Mouse (Mus musculus) stomach, postnatal 0 days (tissue): Measurements from ENCODE around the gene Smoc2. TPM values are rescaled to one million over a fixed set of nuclear protein-coding genes. Genes with fewer than 3 reads are reported as not detected.
A peak's percentile ranks its signal among the peaks of the same experiment; 100 is the strongest.

Experiments
- ATAC-seq: fragments of 200-750 bp; cut with Nextera tagmentation; 2 replicates; pipeline ENCODE4 v1.8.0; 2017; ENCODE audit not compliant: low FRiP score, low TSS enrichment
- DNase-seq: peaks from one replicate; pipeline ENCODE4 v3.0.0-alpha.2; 2016; ENCODE audit warnings: low spot score
- H3K27ac ChIP-seq: fragments of 300-500 bp; sonication (generic); replicated peaks from 2 replicates; pipeline ENCODE4 v1.5.1; 2014; ENCODE audit warnings: mild to moderate bottlenecking, control low read depth
- H3K27me3 ChIP-seq: fragments of 300-500 bp; sonication (generic); 2 replicates; pipeline ENCODE4 v1.6.1; 2014; ENCODE audit warnings: low read length; ENCODE audit not compliant: control insufficient read depth, insufficient read depth
- H3K36me3 ChIP-seq: fragments of 300-500 bp; sonication (generic); 2 replicates; pipeline ENCODE4 v1.6.1; 2014; ENCODE audit warnings: low read length, mixed read lengths; ENCODE audit not compliant: control insufficient read depth, insufficient read depth
- H3K4me1 ChIP-seq: fragments of 300-500 bp; sonication (generic); replicated peaks from 2 replicates; pipeline ENCODE4 v1.6.1; 2014; ENCODE audit warnings: antibody characterized with exemption; ENCODE audit not compliant: control insufficient read depth, insufficient read depth
- H3K4me2 ChIP-seq: fragments of 300-500 bp; sonication (generic); replicated peaks from 2 replicates; pipeline ENCODE4 v1.6.1; 2014; ENCODE audit warnings: low read depth, mild to moderate bottlenecking, control low read depth, moderate library complexity
- H3K4me3 ChIP-seq: fragments of 300-500 bp; sonication (generic); 2 replicates; pipeline ENCODE4 v1.5.1; 2014; ENCODE audit warnings: low read depth, low read length, control low read depth
- H3K9ac ChIP-seq: fragments of 300-500 bp; sonication (generic); 2 replicates; pipeline ENCODE4 v1.6.1; 2014; ENCODE audit warnings: mild to moderate bottlenecking, low read length, control low read depth, mixed read lengths
- H3K9me3 ChIP-seq: fragments of 300-500 bp; sonication (generic); 2 replicates; pipeline ENCODE4 v1.6.1; 2016; ENCODE audit warnings: low read length; ENCODE audit not compliant: control insufficient read depth
- CTCF ChIP-seq: IDR thresholded peaks from 2 replicates; pipeline ENCODE4 v1.5.1; 2016; ENCODE audit warnings: antibody characterized with exemption, low read depth, mild to moderate bottlenecking, moderate library complexity
- EP300 ChIP-seq: optimal IDR thresholded peaks from 2 replicates; pipeline ENCODE3; 2016; ENCODE audit warnings: antibody characterized with exemption
- WGBS: fragments of 180-500 bp; shearing (Covaris S2); extraction: QIAGEN DNeasy Blood & Tissue Kit; methylation state at CpG from one replicate; pipeline ENCODE4 v1.1.7; 2014; 5-methylcytosine and 5-hydroxymethylcytosine counted together
- polyA plus RNA-seq: library from polyadenylated mRNA; unstranded; fragments of >200 nt; fragmentation: Nextera tagmentation; extraction: Ambion mirVana; gene quantifications from 2 replicates; pipeline ENCODE4 v1.2.1, GENCODE M21; 2015

Smoc2 gene
- polyA plus RNA-seq, result 58.6 and 59.2 TPM in 2 replicates

DNA sequence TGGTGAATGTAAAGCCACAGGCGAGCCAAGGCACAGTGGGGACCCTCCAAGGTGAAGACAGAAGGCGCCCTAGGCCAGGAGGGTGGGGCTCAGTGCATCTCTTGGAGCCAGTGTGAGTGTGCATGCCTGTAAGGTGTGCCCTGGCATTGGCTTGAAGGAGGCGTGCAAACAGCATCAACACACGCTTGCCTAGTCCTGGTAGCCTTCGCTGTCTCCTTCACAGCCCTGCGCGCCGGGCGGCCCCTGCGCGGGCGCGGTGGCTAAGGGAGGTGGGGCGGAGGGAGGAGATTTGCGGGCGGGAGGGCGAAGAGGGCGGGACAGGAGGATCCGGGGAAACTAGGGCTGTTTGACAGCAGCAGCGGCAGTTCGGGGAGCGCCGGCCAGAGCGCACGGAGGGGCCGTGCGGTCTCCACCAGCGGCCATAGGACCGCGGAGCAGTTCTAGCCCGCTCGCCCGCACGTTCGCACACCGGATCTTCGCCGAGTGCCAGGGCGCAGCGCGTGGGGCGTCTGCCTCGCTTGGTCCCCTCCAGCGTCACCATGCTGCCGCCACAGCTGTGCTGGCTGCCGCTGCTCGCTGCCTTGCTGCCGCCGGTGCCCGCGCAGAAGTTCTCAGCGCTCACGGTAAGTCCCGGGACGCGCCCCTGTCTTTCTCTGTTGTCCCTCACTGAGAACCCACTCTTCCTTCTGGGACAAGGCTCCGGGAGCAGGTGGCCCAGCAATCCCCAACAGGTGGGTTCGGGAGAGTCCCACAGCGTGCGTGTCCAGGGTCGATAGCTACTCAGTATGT is at the start of gene Smoc2:
Smoc2 (plus strand) TSS at position 330 of the 789 bp plus-strand sequence.
- H3K27me3 ChIP-seq, result no peaks in the 10 kb centered on the region
- ATAC-seq (peak; percentile 65), DNase-seq (peak; percentile 48)
- TF ChIP-seq EP300, result no peak
- no peak for TF ChIP-seq CTCF
- no peaks in the 10 kb centered on the region; the same call in 1 of the 2 replicates for H3K4me1 ChIP-seq
- H3K36me3 ChIP-seq, result no peaks in the 10 kb centered on the region
- WGBS, result under 1% methylated on average over 58 of the region's 61 CpGs
- peak within 1 kb of the TSS; percentile 89 for H3K4me2 ChIP-seq
- peak within 1 kb of the TSS; percentile 59 for H3K9ac ChIP-seq
- H3K4me3 ChIP-seq, result peak within 1 kb of the TSS; percentile 60
- no peak within 1 kb of the TSS; the same call in 1 of the 2 replicates for H3K27ac ChIP-seq
- H3K9me3 ChIP-seq, result no peaks in the 10 kb centered on the region

DNA sequence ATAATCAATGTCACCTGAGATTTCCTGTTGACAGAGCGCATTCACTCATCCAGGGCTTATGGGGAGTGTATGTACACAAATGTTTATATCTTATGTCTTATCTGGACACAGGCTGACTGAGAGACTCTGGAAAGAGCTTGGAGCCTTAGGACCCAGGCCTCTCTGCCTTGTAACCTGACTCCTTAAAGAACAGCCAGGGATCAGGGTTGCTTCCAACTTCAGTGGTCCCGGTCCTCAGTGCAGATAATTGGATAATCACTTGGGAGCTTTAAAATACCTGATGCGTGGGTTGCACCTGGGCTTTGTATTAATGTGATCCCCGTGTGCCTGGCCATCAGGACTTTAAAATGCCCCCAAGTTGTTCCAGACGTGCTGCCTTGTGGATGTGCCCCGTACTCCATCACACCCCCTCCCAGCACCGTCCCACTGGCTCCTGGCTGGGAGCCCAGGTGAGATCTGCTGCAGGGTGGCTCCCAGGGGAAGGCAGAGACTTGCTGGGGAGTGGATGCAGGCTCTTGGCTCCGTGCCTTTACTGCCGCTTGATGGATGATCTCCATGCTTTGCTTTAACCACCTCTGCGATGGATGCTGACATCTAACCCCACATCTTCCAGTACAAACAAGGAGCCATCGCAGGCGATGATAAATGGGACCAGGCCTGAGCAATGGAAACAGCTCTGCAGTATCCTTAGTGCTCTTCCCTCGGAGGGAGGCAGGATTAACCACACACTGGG is 48.4 kb upstream of the Smoc2 start:
- H3K9me3 ChIP-seq, result no peaks in the 10 kb centered on the region
- 0 out of 2 replicates have a peak overlapping the region, but pooled peaks have one; percentile 27 for H3K9ac ChIP-seq
- H3K4me2 ChIP-seq, result no peak overlapping the region
- TF ChIP-seq EP300 (no peak), CTCF (no peak)
- H3K4me1 ChIP-seq, result peaks cover 4% of the 10 kb centered on the region; the same call in 1 of the 2 replicates
- H3K27ac ChIP-seq, result peak overlapping the region; percentile 67; the same call in 1 of the 2 replicates
- DNase-seq (no peak), ATAC-seq (no peak)
- H3K27me3 ChIP-seq, result no peaks in the 10 kb centered on the region
- no peaks in the 10 kb centered on the region for H3K36me3 ChIP-seq
- no peak overlapping the region for H3K4me3 ChIP-seq
- WGBS, result 10% methylated on average over 13 of the region's 13 CpGs

DNA sequence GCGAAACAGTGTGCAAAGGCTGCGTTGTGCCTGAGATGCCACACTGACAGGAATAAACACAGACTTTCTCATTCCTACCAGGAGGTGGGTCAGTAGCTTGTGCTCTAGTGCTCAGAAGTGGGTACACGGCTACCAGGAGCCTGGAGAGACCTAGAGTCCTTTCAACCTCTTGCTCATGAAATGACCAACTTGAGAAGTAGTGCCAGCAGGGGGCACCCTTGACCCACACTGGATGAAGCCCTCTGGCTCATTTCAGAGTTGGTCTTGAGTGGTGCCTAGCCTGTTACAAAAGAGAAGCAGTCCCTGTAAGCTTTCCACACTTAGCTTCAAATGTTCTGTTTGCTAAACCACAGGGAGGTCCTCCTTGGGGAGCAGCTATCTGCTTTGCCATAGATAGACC is 46.7 kb upstream of the Smoc2 start:
- Histone ChIP-seq H3K4me2 (no peak overlapping the region), H3K4me1 (peaks cover 3% of the 10 kb centered on the region; the same call in 1 of the 2 replicates), H3K9me3 (no peaks in the 10 kb centered on the region), H3K9ac (no peak overlapping the region), H3K4me3 (no peak overlapping the region), H3K27me3 (no peaks in the 10 kb centered on the region), H3K27ac (no peak overlapping the region), H3K36me3 (no peaks in the 10 kb centered on the region)
- 49% methylated on average over 3 of the region's 3 CpGs for WGBS
- peak; percentile 87 for DNase-seq
- TF ChIP-seq CTCF, result peak; percentile 91
- no peak for TF ChIP-seq EP300
- ATAC-seq, result peak; percentile 49; the same call in 1 of the 2 replicates

DNA sequence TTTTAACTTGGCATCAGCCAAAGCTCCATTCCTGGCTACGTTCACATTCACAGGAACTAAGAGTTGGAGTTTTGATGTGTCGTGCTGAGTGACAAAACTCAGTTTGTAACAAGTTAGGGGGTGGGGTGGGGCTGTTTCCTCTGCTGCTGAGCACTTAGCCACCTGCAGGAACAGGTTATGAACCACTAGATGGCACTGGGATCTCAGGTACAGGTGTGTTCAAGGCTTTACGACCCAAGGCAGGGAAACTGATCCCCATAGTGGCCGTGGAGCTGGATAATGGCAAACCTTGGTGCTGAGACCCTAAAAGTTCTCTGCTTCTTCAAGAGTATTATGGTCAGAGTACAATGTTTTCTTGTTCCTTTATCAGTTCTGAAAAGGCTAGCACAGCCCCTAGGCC is 45.6 kb upstream of the Smoc2 start:
- no peak for DNase-seq
- 31% methylated on average over 4 of the region's 4 CpGs for whole genome bisulfite sequencing
- Histone ChIP-seq H3K4me2 (no peak overlapping the region), H3K36me3 (no peaks in the 10 kb centered on the region), H3K27me3 (no peaks in the 10 kb centered on the region), H3K9me3 (no peaks in the 10 kb centered on the region), H3K9ac (no peak overlapping the region), H3K27ac (no peak overlapping the region), H3K4me3 (no peak overlapping the region), H3K4me1 (peaks cover 2% of the 10 kb centered on the region; the same call in 1 of the 2 replicates)
- no peak for TF ChIP-seq EP300
- peak; percentile 76 for TF ChIP-seq CTCF
- no peak for ATAC-seq

DNA sequence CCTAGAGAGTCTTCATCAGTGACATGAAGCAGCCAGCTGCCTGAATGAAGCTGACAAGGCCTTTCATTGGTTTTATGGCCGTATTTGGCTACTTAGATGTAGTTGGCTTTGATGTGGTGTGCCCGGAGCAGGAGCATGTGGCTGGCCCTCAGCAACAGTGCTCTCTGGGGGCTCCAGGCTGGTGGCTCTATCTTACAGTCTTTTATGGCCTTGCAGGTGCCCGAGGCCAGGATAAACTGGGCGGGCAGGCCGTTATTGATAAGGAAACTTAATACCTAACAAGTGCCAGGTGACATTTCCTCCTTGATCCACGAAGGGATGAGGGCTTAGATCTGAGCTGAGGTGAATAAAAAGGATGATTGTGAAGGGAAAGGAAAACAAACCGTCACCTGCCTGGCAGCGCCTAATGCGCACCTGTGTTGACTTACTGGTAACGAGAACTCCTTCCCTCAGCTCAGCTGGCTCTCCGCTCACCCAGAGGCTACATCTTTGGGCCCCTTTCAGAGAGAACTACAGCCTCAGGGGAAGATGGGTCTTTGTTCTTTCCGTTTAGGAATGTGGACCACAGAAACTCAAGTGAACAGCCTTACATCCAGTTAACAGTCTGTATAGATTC is 44.4 kb upstream of the Smoc2 start:
- no peaks in the 10 kb centered on the region for H3K27me3 ChIP-seq
- no peak overlapping the region for H3K9ac ChIP-seq
- 57% methylated on average over 12 of the region's 12 CpGs for WGBS
- no peak for ATAC-seq
- no peak overlapping the region for H3K4me3 ChIP-seq
- TF ChIP-seq CTCF, result no peak
- DNase-seq, result no peak
- no peak overlapping the region for H3K27ac ChIP-seq
- no peaks in the 10 kb centered on the region for H3K36me3 ChIP-seq
- no peak overlapping the region for H3K4me2 ChIP-seq
- H3K9me3 ChIP-seq, result no peaks in the 10 kb centered on the region
- H3K4me1 ChIP-seq, result peaks cover 2% of the 10 kb centered on the region; the same call in 1 of the 2 replicates
